Mouse (Mus musculus) thymus, adult 2 months (tissue): ENCODE measurements around the gene Ush2a.

ENCODE experiments used
- CTCF ChIP-seq: fragments of 200-500 bp; IDR thresholded peaks from 2 replicates; pipeline ENCODE4 v1.5.1; 2012; ENCODE audit warnings: mild to moderate bottlenecking, control low read depth, low read length, moderate library complexity, borderline replicate concordance; ENCODE audit not compliant: control insufficient read depth, poor library complexity, insufficient read depth; ENCODE audit errors: extremely low read depth
- POLR2A ChIP-seq: fragments of 200-500 bp; IDR thresholded peaks from 2 replicates; pipeline ENCODE4 v1.6.1; 2012; ENCODE audit warnings: mild to moderate bottlenecking, low read length, control low read depth, moderate library complexity; ENCODE audit not compliant: control insufficient read depth, poor library complexity, insufficient read depth; ENCODE audit errors: extremely low read depth

DNA sequence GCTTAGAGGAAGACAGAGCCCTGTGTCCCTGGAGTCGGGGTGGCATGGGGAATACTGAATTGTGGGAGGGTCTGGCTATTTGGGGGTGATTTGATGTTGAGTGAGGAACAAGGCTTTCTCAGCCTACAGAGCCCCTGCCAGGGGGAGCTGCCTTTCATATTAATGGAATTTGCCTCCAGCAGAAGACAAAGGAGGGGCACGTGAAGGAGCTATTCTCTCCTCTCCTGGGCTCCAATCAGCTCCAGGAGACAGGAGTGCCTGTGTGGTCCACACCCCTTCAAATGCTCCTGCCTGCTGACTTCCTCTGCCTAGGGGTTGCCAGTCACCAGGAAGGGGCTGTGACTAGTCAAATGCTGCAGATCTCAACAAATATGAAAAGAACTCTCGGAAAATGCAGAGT is 398.5 kb downstream of the Ush2a start:
- no peak for TF ChIP-seq POLR2A
- no peak for TF ChIP-seq CTCF
